In genomic region chr17:57228014-57228413, GRCm38 (mm10) we compare ENCODE assay signal across 10 mouse cellular contexts. TPM values are rescaled to one million over a fixed set of nuclear protein-coding genes. Genes with fewer than 3 reads are reported as not detected.
DNase-seq lines count a peak whose midpoint lies in the region; ATAC-seq lines count a peak whose summit lies in the region.
"Had no signal": no experiment of that assay in that cellular context is flagged by ENCODE, and none has a peak within 500 bp of the region (broad histone marks: within the 10 kb centered on the region; RNA-seq: fewer than 3 reads in every experiment).

Gene C3, minus strand, starts transcription at chr17:57228136.

- WGBS in liver, embryonic 16.5 days (ENCODE audit: insufficient replicate concordance), result 39% methylated on average over 3 of the region's 3 CpGs
- 86% methylated on average over 3 of the region's 3 CpGs for WGBS in hindbrain, embryonic 12.5 days

- ATAC-seq in erythroid progenitor cell, adult 5-6 weeks (replicated peaks; ENCODE audit: low FRiP score, poor library complexity, severe bottlenecking), result no peak
- ATAC-seq in liver, embryonic 16.5 days (ENCODE audit: low read depth), result peak; percentile 72
- no peak for ATAC-seq in hindbrain, embryonic 12.5 days (ENCODE audit: low FRiP score)
- ATAC-seq in activated CD4-positive, CD25-positive, alpha-beta regulatory T cell, adult 4 months, result no peak
- ATAC-seq: midbrain, embryonic 16.5 days had no signal

- peaks cover 20% of the 10 kb centered on the region for H3K4me1 ChIP-seq in liver, embryonic 16.5 days (ENCODE audit: control insufficient read depth, low read depth, low read length)
- no peaks in the 10 kb centered on the region for H3K4me1 ChIP-seq in hindbrain, embryonic 12.5 days

- peak within 1 kb of the TSS; percentile 57 for H3K4me2 ChIP-seq in liver, embryonic 16.5 days (ENCODE audit: low read depth, low read length)
- no peak within 1 kb of the TSS for H3K4me2 ChIP-seq in hindbrain, embryonic 12.5 days (replicated peaks)

- H3K4me3 ChIP-seq in liver, embryonic 16.5 days (ENCODE audit: low read depth, low read length), result peak within 1 kb of the TSS; percentile 55
- H3K4me3 ChIP-seq in hindbrain, embryonic 12.5 days, result no peak within 1 kb of the TSS

- peak within 1 kb of the TSS; percentile 46 for H3K9ac ChIP-seq in liver, embryonic 16.5 days (ENCODE audit: low read depth, low read length)
- H3K9ac ChIP-seq in hindbrain, embryonic 12.5 days, result no peak within 1 kb of the TSS

- H3K27ac ChIP-seq in liver, embryonic 16.5 days (ENCODE audit: low read length), result peak within 1 kb of the TSS; percentile 68
- no peak within 1 kb of the TSS for H3K27ac ChIP-seq in hindbrain, embryonic 12.5 days

- no peaks in the 10 kb centered on the region for H3K27me3 ChIP-seq in liver, embryonic 16.5 days (ENCODE audit: control insufficient read depth, insufficient read depth, low read depth, low read length)
- peaks cover 3% of the 10 kb centered on the region; the same call in 1 of the 2 replicates for H3K27me3 ChIP-seq in hindbrain, embryonic 12.5 days

- no peaks in the 10 kb centered on the region for H3K9me3 ChIP-seq in liver, embryonic 16.5 days (replicated peaks; ENCODE audit: control insufficient read depth, low read length)
- H3K9me3 ChIP-seq in hindbrain, embryonic 12.5 days (replicated peaks), result no peaks in the 10 kb centered on the region

- H3K36me3 ChIP-seq in liver, embryonic 16.5 days (ENCODE audit: control insufficient read depth, insufficient read depth), result no peaks in the 10 kb centered on the region
- H3K36me3 ChIP-seq in hindbrain, embryonic 12.5 days, result no peaks in the 10 kb centered on the region

- DNase-seq in gastrocnemius, adult 18-20 months (ENCODE audit: low spot score), result peak; percentile 34
- no peak for DNase-seq in gastrocnemius, postnatal 10 days
- DNase-seq in 3134 (ENCODE audit: extremely low read depth, insufficient read length, low spot score), result peak; percentile 49
- DNase-seq in embryo, embryonic 11 days, result no peak
- DNase-seq: kidney, adult 18-20 months had no signal

RNA-seq across cellular contexts. Expression of gene C3, which starts in this region (rescaled TPM):
- 10 to 100 TPM; 23.2 to 26.2 TPM for total RNA-seq in gastrocnemius, adult 18-20 months (2021)
- total RNA-seq in gastrocnemius, postnatal 10 days (2021), result 1 to 10 TPM; 1.6 to 3.5 TPM
- total RNA-seq in erythroid progenitor cell, adult 5-6 weeks (2015; ENCODE audit: low replicate concordance), result 128 and 134 TPM in 2 replicates
- total RNA-seq in erythroid progenitor cell, adult 5-6 weeks (2017; ENCODE audit: low replicate concordance), result 69.4 and 132 TPM in 2 replicates
- polyA plus RNA-seq in liver, embryonic 16.5 days (2015; fragmentation: Nextera tagmentation; extraction: Ambion mirVana), result 494 and 609 TPM in 2 replicates
- polyA plus RNA-seq in hindbrain, embryonic 12.5 days (2016; fragmentation: Nextera tagmentation; extraction: Ambion mirVana), result 0.76 and 1.2 TPM in 2 replicates
- polyA plus RNA-seq in activated CD4-positive, CD25-positive, alpha-beta regulatory T cell, adult 4 months (2017; shearing (Covaris generic)), result under 1 TPM in 1 of 2 experiments, not detected in 1; 0.41 TPM

Comparison
In these comparisons a context has a peak if more than half of its experiments do, and no peak if none do; other contexts are left out.
1. RNA of gene C3 (total RNA-seq): 69.4 to 134 TPM in erythroid progenitor cell, adult 5-6 weeks and 23.2 to 26.2 TPM in gastrocnemius, adult 18-20 months; 1.6 to 3.5 TPM in gastrocnemius, postnatal 10 days; every median in the first group is over 4 times any median in the second.
2. RNA of gene C3 (polyA plus RNA-seq): 494 to 609 TPM in liver, embryonic 16.5 days; 0.76 to 1.2 TPM in hindbrain, embryonic 12.5 days and 0.41 TPM in activated CD4-positive, CD25-positive, alpha-beta regulatory T cell, adult 4 months; every median in the first group is over 100 times any median in the second.
3. DNase-seq: peak in gastrocnemius, adult 18-20 months (single experiment) and 3134 (single experiment); none in gastrocnemius, postnatal 10 days (single experiment) and embryo, embryonic 11 days (single experiment).